Mouse (Mus musculus): ENCODE data around the gene Gm26620.

DNA sequence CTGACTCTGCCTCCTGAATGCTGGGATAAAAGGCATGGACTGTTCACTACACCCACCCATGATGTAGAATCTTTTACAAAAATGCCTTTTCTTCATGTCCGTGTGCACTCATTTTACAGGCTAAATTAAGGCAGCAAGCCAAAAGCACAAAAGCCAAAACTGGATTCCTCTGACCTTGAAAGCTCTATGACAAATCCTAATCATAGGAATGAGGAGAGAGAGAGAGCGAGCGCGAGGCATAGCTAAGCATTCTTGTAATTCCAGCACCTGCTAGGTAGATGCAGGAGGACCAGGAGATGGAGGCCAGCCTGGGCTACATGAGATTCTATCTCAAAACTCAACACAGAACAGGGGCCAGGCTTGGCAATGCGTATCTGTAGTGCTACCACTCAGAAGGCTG lies 8.0 kb upstream of the Gm26620 start:
- no peak for TF ChIP-seq CTCF (IDR thresholded peaks at IDR 0.05; ENCODE audit: control insufficient read depth, insufficient read depth, insufficient read length)
- no peak for TF ChIP-seq MAX (IDR thresholded peaks at IDR 0.05)
- no peak for TF ChIP-seq USF1 (IDR thresholded peaks at IDR 0.05; ENCODE audit: low read depth)
- no peak for TF ChIP-seq MYOD1 (IDR thresholded peaks at IDR 0.05; ENCODE audit: control insufficient read depth, insufficient read length, low read depth)
